Mouse (Mus musculus) intestine, embryonic 15.5 days (tissue): ENCODE data around the gene Zc3h12d. TPM values are rescaled to one million over a fixed set of nuclear protein-coding genes. Genes with fewer than 3 reads are reported as not detected.

Experiments used
- ATAC-seq: fragments of 200-750 bp; cut with Nextera tagmentation; 2 replicates; pipeline ENCODE4 v1.8.0; 2017; ENCODE audit warnings: moderate TSS enrichment, moderate library complexity
- H3K27ac ChIP-seq: fragments of 300-500 bp; sonication (generic); 2 replicates; pipeline ENCODE4 v1.5.1; 2015; ENCODE audit warnings: mild to moderate bottlenecking, inconsistent platforms
- H3K27me3 ChIP-seq: fragments of 300-500 bp; sonication (generic); replicated peaks from 2 replicates; pipeline ENCODE4 v1.6.1; 2015; ENCODE audit warnings: inconsistent platforms
- H3K36me3 ChIP-seq: fragments of 300-500 bp; sonication (generic); 2 replicates; pipeline ENCODE4 v1.6.1; 2015; ENCODE audit warnings: inconsistent platforms
- H3K4me1 ChIP-seq: fragments of 300-500 bp; sonication (generic); replicated peaks from 2 replicates; pipeline ENCODE4 v1.6.1; 2015; ENCODE audit warnings: inconsistent platforms
- H3K4me2 ChIP-seq: fragments of 300-500 bp; sonication (generic); replicated peaks from 2 replicates; pipeline ENCODE4 v1.6.1; 2015; ENCODE audit warnings: mild to moderate bottlenecking, inconsistent platforms
- H3K4me3 ChIP-seq: fragments of 300-500 bp; sonication (generic); replicated peaks from 2 replicates; pipeline ENCODE4 v1.5.1; 2015; ENCODE audit warnings: inconsistent platforms
- H3K9ac ChIP-seq: fragments of 300-500 bp; sonication (generic); 2 replicates; pipeline ENCODE4 v1.6.1; 2015; ENCODE audit warnings: inconsistent platforms
- H3K9me3 ChIP-seq: fragments of 300-500 bp; sonication (generic); 2 replicates; pipeline ENCODE4 v1.6.1; 2016; ENCODE audit warnings: inconsistent platforms
- WGBS: fragments of 180-500 bp; shearing (Covaris S2); methylation state at CpG from one replicate; pipeline ENCODE4 v1.1.7; 2015; 5-methylcytosine and 5-hydroxymethylcytosine counted together
- polyA plus RNA-seq: library from polyadenylated mRNA; unstranded; fragments of >200 nt; fragmentation: Nextera tagmentation; extraction: Ambion mirVana; gene quantifications from 2 replicates; pipeline ENCODE4 v1.2.1, GENCODE M21; 2015

Gene Zc3h12d
- polyA plus RNA-seq, 1 experiment from 2014 or later = 0.49 TPM

- Histone ChIP-seq H3K4me1 (no peaks in the 10 kb centered on the region), H3K27me3 (no peaks in the 10 kb centered on the region), H3K27ac (no peak overlapping the region), H3K4me3 (no peak overlapping the region), H3K36me3 (peaks cover 5% of the 10 kb centered on the region; the same call in 1 of the 2 replicates), H3K9ac (no peak overlapping the region), H3K9me3 (no peaks in the 10 kb centered on the region), H3K4me2 (no peak overlapping the region)
- 93% methylated on average over 12 of the region's 12 CpGs for whole genome bisulfite sequencing
- no peak for ATAC-seq
These were observed 10.3 kb upstream of the Zc3h12d start for GRCm38 (mm10) chr10:7821981-7822380.

GRCm38 (mm10) chr10:7824663-7825280, 7.5 kb upstream of the Zc3h12d start:
- Histone ChIP-seq H3K27ac (no peak overlapping the region), H3K9ac (no peak overlapping the region), H3K4me1 (no peaks in the 10 kb centered on the region), H3K4me3 (no peak overlapping the region), H3K27me3 (no peaks in the 10 kb centered on the region), H3K36me3 (peaks cover 5% of the 10 kb centered on the region; the same call in 1 of the 2 replicates), H3K9me3 (no peaks in the 10 kb centered on the region), H3K4me2 (no peak overlapping the region)
- 88% methylated on average over 9 of the region's 9 CpGs for WGBS
- no peak for ATAC-seq

- H3K9ac ChIP-seq = no peak overlapping the region
- WGBS = 92% methylated on average over 4 of the region's 4 CpGs
- H3K9me3 ChIP-seq = no peaks in the 10 kb centered on the region
- H3K4me1 ChIP-seq = no peaks in the 10 kb centered on the region
- peaks cover 5% of the 10 kb centered on the region; the same call in 1 of the 2 replicates for H3K36me3 ChIP-seq
- no peak overlapping the region for H3K27ac ChIP-seq
- ATAC-seq = no peak
- no peaks in the 10 kb centered on the region for H3K27me3 ChIP-seq
- no peak overlapping the region for H3K4me3 ChIP-seq
- no peak overlapping the region for H3K4me2 ChIP-seq
These were observed 7.0 kb upstream of the Zc3h12d start for GRCm38 (mm10) chr10:7825281-7825665.

- H3K9ac ChIP-seq = no peak overlapping the region
- no peaks in the 10 kb centered on the region for H3K27me3 ChIP-seq
- no peak overlapping the region for H3K27ac ChIP-seq
- ATAC-seq = no peak
- no peaks in the 10 kb centered on the region for H3K9me3 ChIP-seq
- no peak overlapping the region for H3K4me2 ChIP-seq
- H3K4me3 ChIP-seq = no peak overlapping the region
- H3K4me1 ChIP-seq = no peaks in the 10 kb centered on the region
- 94% methylated on average over 9 of the region's 9 CpGs for WGBS
- peaks cover 5% of the 10 kb centered on the region; the same call in 1 of the 2 replicates for H3K36me3 ChIP-seq
These were observed 6.2 kb upstream of the Zc3h12d start for GRCm38 (mm10) chr10:7826106-7826505.

GRCm38 (mm10) chr10:7833377-7834165, 1.3 kb downstream of the Zc3h12d start:
- Histone ChIP-seq H3K4me3 (no peak overlapping the region), H3K27ac (no peak overlapping the region), H3K4me2 (no peak overlapping the region), H3K4me1 (peaks cover 3% of the 10 kb centered on the region), H3K36me3 (no peaks in the 10 kb centered on the region), H3K27me3 (no peaks in the 10 kb centered on the region), H3K9ac (no peak overlapping the region), H3K9me3 (no peaks in the 10 kb centered on the region)
- 81% methylated on average over 9 of the region's 9 CpGs for WGBS
- ATAC-seq = no peak

- no peaks in the 10 kb centered on the region for H3K27me3 ChIP-seq
- no peak for ATAC-seq
- WGBS = 60% methylated on average over 10 of the region's 10 CpGs
These were observed 2.5 kb downstream of the Zc3h12d start for GRCm38 (mm10) chr10:7834671-7835225.

GRCm38 (mm10) chr10:7836902-7837301, 4.6 kb downstream of the Zc3h12d start:
- 66% methylated on average over 2 of the region's 2 CpGs for WGBS
- Histone ChIP-seq H3K27me3 (no peaks in the 10 kb centered on the region), H3K4me2 (no peak overlapping the region), H3K4me1 (peaks cover 6% of the 10 kb centered on the region), H3K27ac (no peak overlapping the region), H3K9me3 (no peaks in the 10 kb centered on the region), H3K4me3 (no peak overlapping the region), H3K9ac (no peak overlapping the region), H3K36me3 (no peaks in the 10 kb centered on the region)
- ATAC-seq = no peak

More at GRCm38 (mm10) chr10:7834671-7835225, 2.5 kb downstream of the Zc3h12d start:
- Histone ChIP-seq H3K4me2 (no peak overlapping the region), H3K4me1 (peaks cover 3% of the 10 kb centered on the region), H3K27ac (no peak overlapping the region), H3K36me3 (no peaks in the 10 kb centered on the region), H3K9me3 (no peaks in the 10 kb centered on the region), H3K4me3 (no peak overlapping the region), H3K9ac (no peak overlapping the region)

GRCm38 (mm10) chr10:7837446-7837845, 5.2 kb downstream of the Zc3h12d start:
- Histone ChIP-seq H3K27ac (no peak overlapping the region), H3K27me3 (no peaks in the 10 kb centered on the region), H3K36me3 (no peaks in the 10 kb centered on the region), H3K9me3 (no peaks in the 10 kb centered on the region), H3K4me1 (peaks cover 3% of the 10 kb centered on the region), H3K4me3 (no peak overlapping the region), H3K9ac (no peak overlapping the region), H3K4me2 (no peak overlapping the region)
- WGBS = 87% methylated on average over 8 of the region's 8 CpGs
- no peak for ATAC-seq

- 90% methylated on average over 8 of the region's 8 CpGs for WGBS
- H3K36me3 ChIP-seq = no peaks in the 10 kb centered on the region
- H3K27me3 ChIP-seq = no peaks in the 10 kb centered on the region
- no peak for ATAC-seq
- 0 out of 2 replicates have a peak, but pooled peaks cover 3% of the 10 kb centered on the region for H3K4me1 ChIP-seq
- no peak overlapping the region for H3K27ac ChIP-seq
- H3K4me2 ChIP-seq = no peak overlapping the region
- H3K9ac ChIP-seq = no peak overlapping the region
- H3K9me3 ChIP-seq = no peaks in the 10 kb centered on the region
- H3K4me3 ChIP-seq = no peak overlapping the region
These were observed 5.8 kb downstream of the Zc3h12d start for GRCm38 (mm10) chr10:7838036-7838435.

- Histone ChIP-seq H3K27me3 (no peaks in the 10 kb centered on the region), H3K9me3 (no peaks in the 10 kb centered on the region), H3K4me3 (no peak overlapping the region), H3K27ac (no peak overlapping the region), H3K4me2 (no peak overlapping the region), H3K4me1 (0 out of 2 replicates have a peak, but pooled peaks cover 3% of the 10 kb centered on the region), H3K9ac (no peak overlapping the region), H3K36me3 (no peaks in the 10 kb centered on the region)
- no peak for ATAC-seq
- 75% methylated on average over 5 of the region's 5 CpGs for WGBS
These were observed 6.7 kb downstream of the Zc3h12d start for GRCm38 (mm10) chr10:7838874-7839421.

GRCm38 (mm10) chr10:7839551-7840352, 7.5 kb downstream of the Zc3h12d start:
- WGBS = 84% methylated on average over 22 of the region's 22 CpGs
- Histone ChIP-seq H3K9ac (no peak overlapping the region), H3K27me3 (no peaks in the 10 kb centered on the region), H3K4me2 (no peak overlapping the region), H3K9me3 (no peaks in the 10 kb centered on the region), H3K27ac (no peak overlapping the region), H3K36me3 (no peaks in the 10 kb centered on the region), H3K4me1 (0 out of 2 replicates have a peak, but pooled peaks cover 3% of the 10 kb centered on the region), H3K4me3 (no peak overlapping the region)
- no peak for ATAC-seq

- H3K4me3 ChIP-seq = no peak overlapping the region
- no peak for ATAC-seq
- H3K27me3 ChIP-seq = no peaks in the 10 kb centered on the region
- WGBS = 85% methylated on average over 2 of the region's 2 CpGs
- no peak overlapping the region for H3K4me2 ChIP-seq
- no peak overlapping the region for H3K9ac ChIP-seq
- no peaks in the 10 kb centered on the region for H3K9me3 ChIP-seq
- H3K36me3 ChIP-seq = no peaks in the 10 kb centered on the region
- H3K27ac ChIP-seq = no peak overlapping the region
- 0 out of 2 replicates have a peak, but pooled peaks cover 3% of the 10 kb centered on the region for H3K4me1 ChIP-seq
These were observed 8.1 kb downstream of the Zc3h12d start for GRCm38 (mm10) chr10:7840353-7840733.
